Mouse (Mus musculus) liver, embryonic 11.5 days (tissue): ENCODE results near the gene Stag1. TPM values are rescaled to one million over a fixed set of nuclear protein-coding genes. Genes with fewer than 3 reads are reported as not detected.
"Not testable (repeated sequence)": the region's sequence is repeated elsewhere in the genome, so short reads cannot be mapped to it uniquely, and the experiment has no call there.

Source experiments
- ATAC-seq: fragments of 200-750 bp; cut with Nextera tagmentation; replicated peaks from 2 replicates; pipeline ENCODE4 v1.8.0; 2017; ENCODE audit warnings: moderate number of reproducible peaks, mild to moderate bottlenecking, moderate TSS enrichment, moderate library complexity; ENCODE audit not compliant: low FRiP score
- DNase-seq: peaks from one replicate; pipeline ENCODE4 v3.0.0-alpha.2; 2017; ENCODE audit warnings: low spot score
- H3K27ac ChIP-seq: fragments of 300-500 bp; sonication (generic); 2 replicates; pipeline ENCODE4 v1.5.1; 2014; ENCODE audit warnings: mild to moderate bottlenecking, low read depth, low read length, control low read depth
- H3K27me3 ChIP-seq: fragments of 300-500 bp; sonication (generic); replicated peaks from 2 replicates; pipeline ENCODE4 v1.6.1; 2014; ENCODE audit warnings: low read length, mixed read lengths; ENCODE audit not compliant: control insufficient read depth, insufficient read depth
- H3K36me3 ChIP-seq: fragments of 300-500 bp; sonication (generic); 2 replicates; pipeline ENCODE4 v1.6.1; 2014; ENCODE audit warnings: mild to moderate bottlenecking, low read length, moderate library complexity, mixed read lengths; ENCODE audit not compliant: control insufficient read depth, insufficient read depth
- H3K4me1 ChIP-seq: fragments of 300-500 bp; sonication (generic); replicated peaks from 2 replicates; pipeline ENCODE4 v1.6.1; 2014; ENCODE audit warnings: low read length, mixed read lengths; ENCODE audit not compliant: control insufficient read depth, insufficient read depth
- H3K4me2 ChIP-seq: fragments of 300-500 bp; sonication (generic); 2 replicates; pipeline ENCODE4 v1.6.1; 2014; ENCODE audit warnings: mild to moderate bottlenecking, control low read depth, moderate library complexity
- H3K4me3 ChIP-seq: fragments of 300-500 bp; sonication (generic); 2 replicates; pipeline ENCODE4 v1.5.1; 2014; ENCODE audit warnings: low read depth, low read length, control low read depth
- H3K9ac ChIP-seq: fragments of 300-500 bp; sonication (generic); 2 replicates; pipeline ENCODE4 v1.6.1; 2014; ENCODE audit warnings: low read depth, low read length, control low read depth
- H3K9me3 ChIP-seq: fragments of 300-500 bp; sonication (generic); 2 replicates; pipeline ENCODE4 v1.6.1; 2016; ENCODE audit warnings: low read length, inconsistent platforms, mixed read lengths; ENCODE audit not compliant: control insufficient read depth
- WGBS: fragments of 180-500 bp; shearing (Covaris S2); extraction: QIAGEN DNeasy Blood & Tissue Kit; methylation state at CpG from one replicate; pipeline ENCODE4 v1.1.7; 2014; 5-methylcytosine and 5-hydroxymethylcytosine counted together
- polyA plus RNA-seq: library from polyadenylated mRNA; unstranded; fragments of >200 nt; fragmentation: Nextera tagmentation; extraction: Ambion mirVana; gene quantifications from 2 replicates; pipeline ENCODE4 v1.2.1, GENCODE M21; 2014

Gene Stag1
- polyA plus RNA-seq, 1 experiment from 2014 or later = 32.3 TPM

- H3K4me2 ChIP-seq = peak overlapping the region; percentile 11
- WGBS = 53% methylated on average over 4 of the region's 4 CpGs
- no peaks in the 10 kb centered on the region; the same call in 1 of the 2 replicates for H3K36me3 ChIP-seq
- no peaks in the 10 kb centered on the region for H3K9me3 ChIP-seq
- peaks cover 5% of the 10 kb centered on the region for H3K4me1 ChIP-seq
- ATAC-seq (peak; percentile 94), DNase-seq (peak; percentile 34)
- peak overlapping the region; percentile 64; the same call in 1 of the 2 replicates for H3K27ac ChIP-seq
- no peak overlapping the region for H3K4me3 ChIP-seq
- H3K27me3 ChIP-seq = no peaks in the 10 kb centered on the region
- H3K9ac ChIP-seq = no peak overlapping the region
These were observed 138.5 kb downstream of the Stag1 start for GRCm38 (mm10) chr9:100735993-100736645.

DNA sequence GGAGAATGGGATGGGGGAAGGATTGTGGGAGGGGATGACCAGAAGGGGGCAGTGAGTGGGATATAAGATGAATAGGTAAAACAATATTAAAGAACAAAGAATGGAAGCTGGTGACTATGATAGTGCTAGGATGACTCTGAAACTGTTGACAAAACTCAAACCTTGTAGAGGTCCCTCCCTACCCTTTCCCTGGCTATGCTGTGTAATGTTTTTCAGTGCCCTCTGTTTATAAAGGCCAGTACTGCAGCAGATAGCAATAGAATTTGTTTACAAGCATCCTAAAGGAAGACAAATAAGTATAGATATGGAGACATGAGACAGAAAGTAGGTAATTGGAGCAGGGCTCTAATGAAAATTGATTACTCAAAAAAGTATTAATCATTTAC is 139.0 kb downstream of the Stag1 start:
- ATAC-seq = peak; percentile 70
- Histone ChIP-seq H3K4me2 (peak overlapping the region; percentile 11), H3K27me3 (no peaks in the 10 kb centered on the region), H3K27ac (peak overlapping the region; percentile 64; the same call in 1 of the 2 replicates), H3K9me3 (no peaks in the 10 kb centered on the region), H3K4me3 (no peak overlapping the region), H3K9ac (no peak overlapping the region), H3K4me1 (peaks cover 5% of the 10 kb centered on the region), H3K36me3 (no peaks in the 10 kb centered on the region; the same call in 1 of the 2 replicates)
- no peak for DNase-seq

- H3K27me3 ChIP-seq, DNase-seq, H3K4me3 ChIP-seq, H3K27ac ChIP-seq, H3K4me1 ChIP-seq, H3K36me3 ChIP-seq, H3K9me3 ChIP-seq, H3K4me2 ChIP-seq, ATAC-seq, H3K9ac ChIP-seq: not testable (repeated sequence)
- 76% methylated on average over 2 of the region's 2 CpGs for WGBS
These were observed 179.6 kb downstream of the Stag1 start for GRCm38 (mm10) chr9:100777238-100777637.

GRCm38 (mm10) chr9:100865984-100866383 is 268.4 kb downstream of the Stag1 start:
- H3K36me3 ChIP-seq = no peaks in the 10 kb centered on the region
- H3K9ac ChIP-seq = no peak overlapping the region
- no peak for DNase-seq
- WGBS = 78% methylated on average over 4 of the region's 4 CpGs
- ATAC-seq = no peak
- H3K27me3 ChIP-seq = no peaks in the 10 kb centered on the region
- H3K4me2 ChIP-seq = no peak overlapping the region
- no peak overlapping the region for H3K4me3 ChIP-seq
- H3K9me3 ChIP-seq = no peaks in the 10 kb centered on the region
- H3K4me1 ChIP-seq = no peaks in the 10 kb centered on the region
- H3K27ac ChIP-seq = no peak overlapping the region

DNA sequence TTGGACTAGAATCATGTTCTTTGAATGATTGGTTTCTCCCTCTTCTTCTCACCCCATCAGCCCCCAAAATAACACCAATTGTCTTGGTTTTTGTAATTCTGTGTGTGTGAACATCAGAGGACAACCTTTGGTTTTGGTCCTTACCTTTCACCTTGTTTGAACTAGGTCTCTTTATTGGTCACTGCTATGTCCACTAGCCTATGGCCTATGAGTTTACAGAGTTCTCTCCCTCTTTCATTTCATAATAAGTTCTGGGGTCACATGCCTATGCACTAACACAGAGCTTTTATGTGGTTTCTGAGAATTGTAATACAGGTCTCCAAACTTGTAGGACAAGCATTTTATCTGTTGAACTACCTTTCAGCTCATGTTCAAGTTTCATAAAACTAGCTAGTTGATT is 272.0 kb downstream of the Stag1 start:
- Histone ChIP-seq H3K4me3 (no peak overlapping the region), H3K4me2 (no peak overlapping the region), H3K27me3 (no peaks in the 10 kb centered on the region), H3K36me3 (no peaks in the 10 kb centered on the region), H3K4me1 (no peaks in the 10 kb centered on the region), H3K9me3 (no peaks in the 10 kb centered on the region), H3K27ac (no peak overlapping the region), H3K9ac (no peak overlapping the region)
- no peak for DNase-seq
- ATAC-seq = no peak

GRCm38 (mm10) chr9:100896111-100896510 is 298.5 kb downstream of the Stag1 start:
- no peaks in the 10 kb centered on the region for H3K36me3 ChIP-seq
- DNase-seq = no peak
- no peak overlapping the region for H3K9ac ChIP-seq
- no peaks in the 10 kb centered on the region for H3K4me1 ChIP-seq
- no peak overlapping the region for H3K27ac ChIP-seq
- H3K4me3 ChIP-seq = no peak overlapping the region
- H3K9me3 ChIP-seq = no peaks in the 10 kb centered on the region
- no peak for ATAC-seq
- no peaks in the 10 kb centered on the region for H3K27me3 ChIP-seq
- WGBS = 94% methylated on average over 1 of the region's 1 CpGs
- no peak overlapping the region for H3K4me2 ChIP-seq

- Histone ChIP-seq H3K36me3 (no peaks in the 10 kb centered on the region), H3K4me2 (no peak overlapping the region), H3K9ac (no peak overlapping the region), H3K27ac (no peak overlapping the region), H3K9me3 (no peaks in the 10 kb centered on the region), H3K4me3 (no peak overlapping the region), H3K27me3 (no peaks in the 10 kb centered on the region), H3K4me1 (no peaks in the 10 kb centered on the region)
- ATAC-seq (no peak), DNase-seq (no peak)
- 85% methylated on average over 4 of the region's 4 CpGs for whole genome bisulfite sequencing
These were observed 300.4 kb downstream of the Stag1 start for GRCm38 (mm10) chr9:100898042-100898441.

- H3K4me2 ChIP-seq = no peak overlapping the region
- no peak overlapping the region for H3K9ac ChIP-seq
- DNase-seq (no peak), ATAC-seq (no peak)
- H3K4me3 ChIP-seq = no peak overlapping the region
- peaks cover 7% of the 10 kb centered on the region; the same call in 1 of the 2 replicates for H3K36me3 ChIP-seq
- H3K27ac ChIP-seq = no peak overlapping the region
- H3K27me3 ChIP-seq = no peaks in the 10 kb centered on the region
- no peaks in the 10 kb centered on the region for H3K4me1 ChIP-seq
- H3K9me3 ChIP-seq = no peaks in the 10 kb centered on the region
These were observed 312.8 kb downstream of the Stag1 start for GRCm38 (mm10) chr9:100910352-100910751.

- DNase-seq = no peak
- ATAC-seq = no peak
- Histone ChIP-seq H3K4me1 (no peaks in the 10 kb centered on the region), H3K27me3 (no peaks in the 10 kb centered on the region), H3K27ac (no peak overlapping the region), H3K4me2 (no peak overlapping the region), H3K9me3 (no peaks in the 10 kb centered on the region), H3K4me3 (no peak overlapping the region), H3K9ac (no peak overlapping the region), H3K36me3 (no peaks in the 10 kb centered on the region)
- 56% methylated on average over 2 of the region's 2 CpGs for WGBS
These were observed 319.5 kb downstream of the Stag1 start for GRCm38 (mm10) chr9:100917111-100917510.
